Mouse (Mus musculus): ENCODE measurements around the gene Lilra6. TPM values are rescaled to one million over a fixed set of nuclear protein-coding genes. Genes with fewer than 3 reads are reported as not detected.

Gene Lilra6
- total and polyA plus RNA-seq, 3 experiments, result 0.08 to 1.0 (median 0.26) TPM

GRCm38 (mm10) chr7:3949159-3949558 lies 33.9 kb upstream of the Lilra6 start:
- Histone ChIP-seq H3K36me3 (replicated peaks in 1 of 2; ENCODE audit: control insufficient read depth in 1 of 2, insufficient read depth in 1 of 2, low read length in 1 of 2) (no peaks in the 10 kb centered on the region), H3K4me3 (replicated peaks in 1 of 3; ENCODE audit: low read depth in 2 of 3, low read length in 2 of 3, poor library complexity in 1 of 3) (no peak overlapping the region), H3K9me3 (replicated peaks; ENCODE audit: low read length) (no peaks in the 10 kb centered on the region), H3K27ac (ENCODE audit: insufficient read depth, low read depth) (no peak overlapping the region), H3K9ac (ENCODE audit: insufficient read depth, low read depth) (no peak overlapping the region), H3K4me1 (ENCODE audit: control insufficient read depth in 1 of 2, insufficient read depth in 2 of 2) (no peaks in the 10 kb centered on the region), H3K79me2 (replicated peaks; ENCODE audit: control insufficient read depth, extremely low read depth, insufficient read depth, poor library complexity, severe bottlenecking) (no peaks in the 10 kb centered on the region), H3K27me3 (replicated peaks) (no peaks in the 10 kb centered on the region), H3K4me2 (ENCODE audit: insufficient read depth, low read depth, poor library complexity, severe bottlenecking) (no peak overlapping the region)
- in situ Hi-C loops (cut with MboI; ENCODE audit: low pct_ligation_motif_present, low pct_unique_long_range_greater_than_20kb, low sequenced_read_pairs) (no loop called here), dilution Hi-C loops (cut with MboI; ENCODE audit: extremely low pct_ligation_motif_present, extremely low pct_unique_long_range_greater_than_20kb, low sequenced_read_pairs) (no loop called here)
- peak; percentile 7 for TF ChIP-seq RAD21 (IDR thresholded peaks at IDR 0.05; ENCODE audit: low read depth, low read length)
- no peak for TF ChIP-seq POLR2A (IDR thresholded peaks at IDR 0.05; ENCODE audit: low read depth, low read length)
- peak in 1 of 2 experiments; percentile 42; a peak in 1 of 4 replicates for TF ChIP-seq CTCF (conservative IDR thresholded peaks at IDR 0.05 in 1 of 2, IDR thresholded peaks at IDR 0.05 in 1 of 2; ENCODE audit: low read depth in 2 of 2, low read length in 2 of 2)
- no peak for TF ChIP-seq USF2 (conservative IDR thresholded peaks at IDR 0.05; ENCODE audit: low read depth, low read length)
- no peak for TF ChIP-seq ETS1 (conservative IDR thresholded peaks at IDR 0.05; ENCODE audit: low read depth, low read length)
- DNase-seq (ENCODE audit: extremely low read depth), result no peak

DNA sequence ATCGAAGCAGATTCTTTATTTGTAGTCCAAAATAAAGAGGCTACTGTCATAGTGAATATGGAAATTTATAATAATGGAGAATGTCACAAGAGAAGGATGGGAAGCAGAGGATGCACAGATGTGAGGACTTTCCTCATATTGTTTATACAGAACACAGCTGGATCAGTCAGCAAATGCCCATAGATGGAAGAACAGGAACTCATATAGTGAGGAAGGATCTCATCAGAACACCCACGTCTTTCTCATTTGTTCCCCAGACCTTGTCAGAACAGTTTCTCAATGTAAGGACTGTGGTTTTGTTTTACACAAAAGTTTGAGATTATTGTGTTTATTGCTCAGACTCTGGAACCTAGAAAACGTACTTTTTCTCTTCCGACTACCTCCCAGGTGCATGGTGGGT lies 32.9 kb upstream of the Lilra6 start:
- no peak overlapping the region for H3K9ac ChIP-seq (ENCODE audit: insufficient read depth, low read depth)
- dilution Hi-C loops (cut with MboI; ENCODE audit: extremely low pct_ligation_motif_present, extremely low pct_unique_long_range_greater_than_20kb, low sequenced_read_pairs), result no loop called here
- no peaks in the 10 kb centered on the region for H3K79me2 ChIP-seq (replicated peaks; ENCODE audit: control insufficient read depth, extremely low read depth, insufficient read depth, poor library complexity, severe bottlenecking)

GRCm38 (mm10) chr7:3946117-3946516 lies 30.8 kb upstream of the Lilra6 start:
- Histone ChIP-seq H3K9me3 (replicated peaks; ENCODE audit: low read length) (no peaks in the 10 kb centered on the region), H3K4me3 (replicated peaks in 1 of 3; ENCODE audit: low read depth in 2 of 3, low read length in 2 of 3, poor library complexity in 1 of 3) (no peak overlapping the region), H3K27ac (ENCODE audit: insufficient read depth, low read depth) (no peak overlapping the region), H3K79me2 (replicated peaks; ENCODE audit: control insufficient read depth, extremely low read depth, insufficient read depth, poor library complexity, severe bottlenecking) (no peaks in the 10 kb centered on the region), H3K4me2 (ENCODE audit: insufficient read depth, low read depth, poor library complexity, severe bottlenecking) (no peak overlapping the region), H3K36me3 (replicated peaks in 1 of 2; ENCODE audit: control insufficient read depth in 1 of 2, insufficient read depth in 1 of 2, low read length in 1 of 2) (no peaks in the 10 kb centered on the region), H3K4me1 (ENCODE audit: control insufficient read depth in 1 of 2, insufficient read depth in 2 of 2) (peaks cover 0 to 3% of the 10 kb centered on the region in 2 experiments; a peak in 2 of 4 replicates), H3K9ac (ENCODE audit: insufficient read depth, low read depth) (no peak overlapping the region), H3K27me3 (replicated peaks) (no peaks in the 10 kb centered on the region)
- no peak for DNase-seq (ENCODE audit: extremely low read depth)
- dilution Hi-C loops (cut with MboI; ENCODE audit: extremely low pct_ligation_motif_present, extremely low pct_unique_long_range_greater_than_20kb, low sequenced_read_pairs) (no loop called here), in situ Hi-C loops (cut with MboI; ENCODE audit: low pct_ligation_motif_present, low pct_unique_long_range_greater_than_20kb, low sequenced_read_pairs) (no loop called here)
- TF ChIP-seq POLR2AphosphoS2 (IDR thresholded peaks at IDR 0.05; ENCODE audit: low read depth, low read length), result no peak
- no peak for TF ChIP-seq ZMIZ1 (IDR thresholded peaks at IDR 0.05; ENCODE audit: low read depth, low read length)
- TF ChIP-seq SMC3 (IDR thresholded peaks at IDR 0.05; ENCODE audit: low read depth, low read length), result no peak
- TF ChIP-seq NELFE (IDR thresholded peaks at IDR 0.05; ENCODE audit: low read depth, low read length), result no peak
- no peak for TF ChIP-seq CTCF (conservative IDR thresholded peaks at IDR 0.05 in 1 of 2, IDR thresholded peaks at IDR 0.05 in 1 of 2; ENCODE audit: low read depth in 2 of 2, low read length in 2 of 2)
- TF ChIP-seq MAZ (IDR thresholded peaks at IDR 0.05; ENCODE audit: low read depth, low read length), result no peak

More for the DNA sequence above, 32.9 kb upstream of the Lilra6 start:
- Histone ChIP-seq H3K4me2 (ENCODE audit: insufficient read depth, low read depth, poor library complexity, severe bottlenecking) (no peak overlapping the region), H3K9me3 (replicated peaks; ENCODE audit: low read length) (no peaks in the 10 kb centered on the region), H3K4me1 (ENCODE audit: control insufficient read depth in 1 of 2, insufficient read depth in 2 of 2) (no peaks in the 10 kb centered on the region), H3K27me3 (replicated peaks) (no peaks in the 10 kb centered on the region), H3K36me3 (replicated peaks in 1 of 2; ENCODE audit: control insufficient read depth in 1 of 2, insufficient read depth in 1 of 2, low read length in 1 of 2) (no peaks in the 10 kb centered on the region), H3K4me3 (replicated peaks in 1 of 3; ENCODE audit: low read depth in 2 of 3, low read length in 2 of 3, poor library complexity in 1 of 3) (no peak overlapping the region), H3K27ac (ENCODE audit: insufficient read depth, low read depth) (no peak overlapping the region)
- in situ Hi-C loops (cut with MboI; ENCODE audit: low pct_ligation_motif_present, low pct_unique_long_range_greater_than_20kb, low sequenced_read_pairs), result no loop called here
- DNase-seq (ENCODE audit: extremely low read depth), result no peak
- TF ChIP-seq ZNF384 (IDR thresholded peaks at IDR 0.05; ENCODE audit: low read depth, low read length) (no peak), USF2 (conservative IDR thresholded peaks at IDR 0.05; ENCODE audit: low read depth, low read length) (no peak), IRF4 (IDR thresholded peaks at IDR 0.05; ENCODE audit: low read depth, low read length) (no peak), BHLHE40 (IDR thresholded peaks at IDR 0.05; ENCODE audit: low read depth, low read length) (no peak), TCF12 (IDR thresholded peaks at IDR 0.05; ENCODE audit: low read depth, low read length) (no peak)
